Mouse (Mus musculus) retina, postnatal 1 day (tissue): Measurements from ENCODE around the gene Thumpd1.

Source experiments
- DNase-seq: peaks from one replicate; pipeline ENCODE4 v3.0.0-alpha.2; 2012

Thumpd1 gene

DNA sequence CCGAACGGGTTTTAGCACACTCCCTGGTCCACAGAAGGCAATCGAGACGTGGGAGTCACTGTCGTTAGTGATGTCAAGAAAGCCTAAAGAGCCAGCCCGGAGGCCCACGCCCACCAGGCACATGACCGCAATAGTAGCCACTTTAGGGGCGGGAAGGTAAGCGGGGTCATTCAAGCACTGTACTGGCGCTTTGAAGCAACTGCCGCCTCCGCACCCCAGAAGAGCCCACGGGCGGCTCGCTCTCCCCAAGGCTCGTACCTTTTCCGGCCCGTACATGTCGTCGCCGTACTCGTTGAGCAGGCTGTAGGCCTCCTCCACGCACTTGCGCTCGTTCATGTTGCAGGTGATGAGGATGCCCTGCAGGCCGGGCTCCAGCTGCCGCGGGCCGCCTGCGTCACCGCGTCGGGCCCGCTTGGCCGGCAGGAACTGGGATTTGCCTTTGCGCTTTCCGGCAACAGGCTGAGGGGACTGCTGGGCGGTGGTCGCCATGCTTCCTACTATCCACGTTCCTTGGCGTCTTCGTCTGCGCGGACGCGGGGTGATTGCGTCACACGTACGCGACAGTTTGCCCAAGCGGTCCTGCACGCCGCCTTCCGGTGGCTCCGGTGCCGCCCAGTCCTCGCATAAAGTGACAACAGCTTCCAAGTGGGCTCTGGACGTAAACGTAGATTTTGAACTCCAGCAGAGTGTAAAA lies at the start of gene Thumpd1:
Gene Thumpd1 (minus strand): TSS at position 546 of the 694 bp plus-strand sequence.
- DNase-seq, result peak; percentile 96

GRCm38 (mm10) chr7:119769895-119770294 lies 49.3 kb upstream of the Thumpd1 start:
- no peak for DNase-seq

DNA sequence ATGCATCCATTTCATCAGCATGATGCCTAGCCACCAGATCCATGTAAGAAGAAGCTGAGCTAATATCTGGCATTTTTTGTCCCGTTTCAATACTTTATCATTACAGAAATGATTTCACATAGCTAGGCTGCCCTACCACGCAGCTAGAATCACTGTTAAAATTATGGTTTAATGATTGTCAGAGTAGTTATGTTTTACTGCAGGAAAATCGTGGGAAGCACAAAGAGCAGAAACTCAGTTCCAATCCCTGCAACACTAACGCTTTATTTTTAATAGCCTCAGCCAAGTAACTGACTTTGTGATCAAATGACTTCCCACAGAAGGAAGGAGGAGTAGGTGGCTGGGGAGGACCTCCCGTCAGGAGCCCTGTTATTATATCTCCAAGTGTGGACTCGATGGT lies 46.4 kb upstream of the Thumpd1 start:
- DNase-seq, result no peak

GRCm38 (mm10) chr7:119764377-119764776 lies 43.8 kb upstream of the Thumpd1 start:
- DNase-seq, result no peak

GRCm38 (mm10) chr7:119762166-119762697 lies 41.6 kb upstream of the Thumpd1 start:
- DNase-seq, result no peak

DNA sequence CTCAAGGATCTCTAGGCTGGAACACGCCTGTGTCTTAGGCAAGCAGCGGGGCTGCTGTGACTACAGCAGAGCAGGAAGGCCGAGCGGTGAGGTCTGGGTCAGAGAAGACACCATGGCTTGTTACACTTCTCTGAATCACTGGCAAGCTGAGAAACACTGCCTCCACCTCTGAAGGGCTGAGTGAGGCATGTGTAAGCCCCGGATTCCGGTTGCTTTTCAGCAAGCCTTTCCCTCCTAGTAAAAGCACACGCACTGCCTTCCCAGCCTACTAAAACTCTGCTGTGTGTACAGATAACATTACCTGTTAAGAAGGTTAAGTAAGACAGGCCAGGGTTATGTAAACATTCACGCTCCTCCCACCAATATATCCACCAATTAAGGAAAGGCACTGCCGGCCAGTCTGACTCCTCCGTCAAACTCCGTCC lies 39.9 kb upstream of the Thumpd1 start, which contains the start of gene Acsm3:
Gene Acsm3 (plus strand): TSS at position 397 of the 425 bp plus-strand sequence.
- no peak for DNase-seq

DNA sequence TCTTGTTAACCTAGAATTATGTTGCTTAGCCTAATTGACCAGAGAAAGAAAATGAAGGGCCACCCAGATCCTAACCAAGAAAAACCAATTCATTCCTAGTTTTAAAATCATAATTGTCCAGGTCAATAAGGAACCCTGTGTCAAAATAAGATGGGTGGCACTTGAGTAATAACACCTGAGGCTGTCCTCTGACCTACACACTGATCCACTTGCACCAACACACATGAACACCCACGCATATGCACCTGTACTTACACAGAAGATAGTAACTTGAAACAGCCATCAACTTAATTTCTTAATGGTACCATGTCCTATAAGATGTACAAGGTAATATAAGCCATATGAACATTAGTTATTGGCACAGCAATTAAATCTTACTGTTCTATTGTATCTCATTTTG lies 33.1 kb upstream of the Thumpd1 start:
- DNase-seq, result no peak

GRCm38 (mm10) chr7:119749942-119750341 lies 29.3 kb upstream of the Thumpd1 start:
- no peak for DNase-seq

DNA sequence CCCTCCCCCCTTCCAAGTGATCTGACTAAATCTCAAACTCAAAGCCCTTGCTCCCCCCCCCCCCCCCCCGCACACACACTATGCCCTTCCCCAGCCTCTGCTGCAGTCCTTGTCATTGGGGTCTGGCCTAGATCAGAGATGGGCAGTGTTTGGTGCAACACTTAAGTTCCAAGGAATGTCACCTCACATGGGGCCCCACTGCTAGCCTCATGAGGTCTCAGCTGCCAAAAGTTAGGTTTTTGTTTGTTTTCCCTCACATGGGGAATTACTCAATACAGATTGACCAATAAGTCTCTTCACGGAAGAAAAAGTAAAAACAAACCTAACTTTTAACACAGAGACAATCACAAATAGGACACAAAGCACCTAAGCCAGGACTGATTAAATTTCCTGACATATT lies 28.2 kb upstream of the Thumpd1 start:
- no peak for DNase-seq

DNA sequence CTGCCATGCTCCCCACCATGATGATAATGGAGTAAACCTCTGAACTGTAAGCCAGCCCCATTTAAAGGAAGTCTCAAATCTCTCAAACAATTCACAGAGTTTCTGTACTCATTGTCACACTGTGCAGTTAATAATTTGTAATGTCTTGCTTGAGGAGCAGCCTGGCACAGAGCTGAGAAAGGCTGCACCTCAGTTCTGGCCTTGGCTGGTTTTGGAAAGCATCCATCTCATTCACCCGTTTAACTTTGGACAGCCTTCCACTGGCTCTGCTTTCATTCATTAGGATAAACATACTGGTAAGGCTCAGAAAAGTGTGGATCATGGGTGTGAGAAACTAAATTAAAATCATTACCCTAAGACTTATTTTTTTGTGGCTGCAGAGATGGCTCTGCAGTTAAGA lies 25.3 kb upstream of the Thumpd1 start:
- DNase-seq, result no peak

DNA sequence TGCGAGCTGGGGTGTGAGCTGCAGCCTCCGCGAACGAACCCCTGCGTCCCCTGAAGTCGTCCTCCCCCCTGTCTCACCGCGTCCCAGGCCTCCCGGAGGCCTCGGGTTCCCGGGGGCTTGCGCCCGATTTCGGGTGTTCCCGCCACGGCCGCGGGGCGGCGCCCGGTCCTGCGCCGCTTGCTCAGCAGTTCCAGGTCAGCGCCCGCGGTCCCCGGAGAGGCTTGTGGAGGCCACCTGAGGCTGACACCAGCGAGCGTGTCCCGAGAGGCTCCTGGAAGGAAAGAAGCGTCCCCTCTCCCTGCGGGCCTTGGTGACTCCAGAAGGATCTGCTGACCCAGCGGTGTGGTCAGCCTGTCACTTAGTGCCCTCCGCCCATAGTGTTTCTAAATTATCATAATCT lies 23.7 kb upstream of the Thumpd1 start:
- peak; percentile 70 for DNase-seq

DNA sequence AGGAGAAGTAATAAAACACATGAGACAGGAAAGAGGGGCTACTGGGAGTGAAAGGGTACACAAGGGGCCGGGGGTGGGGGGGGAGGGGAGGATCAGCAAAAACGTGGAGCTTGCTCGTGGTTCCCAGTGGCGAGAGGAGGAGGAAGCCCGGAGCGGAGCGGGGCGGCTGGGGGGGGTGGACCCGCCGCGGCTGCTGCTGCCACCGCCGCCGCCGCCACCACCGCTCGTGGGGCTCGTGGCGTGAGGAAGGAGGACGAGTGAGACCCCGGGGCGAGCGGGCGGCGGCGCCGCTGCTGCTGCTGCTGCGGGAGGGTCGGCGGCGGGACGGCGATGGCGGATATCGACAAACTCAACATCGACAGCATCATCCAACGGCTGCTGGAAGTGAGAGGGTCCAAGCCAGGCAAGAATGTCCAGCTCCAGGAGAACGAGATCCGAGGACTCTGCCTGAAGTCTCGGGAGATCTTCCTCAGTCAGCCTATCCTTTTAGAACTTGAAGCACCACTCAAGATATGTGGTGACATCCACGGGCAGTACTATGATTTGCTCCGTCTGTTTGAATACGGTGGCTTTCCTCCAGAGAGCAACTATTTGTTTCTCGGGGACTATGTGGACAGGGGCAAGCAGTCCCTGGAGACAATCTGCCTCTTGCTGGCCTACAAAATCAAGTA lies 19.3 kb upstream of the Thumpd1 start:
- peak; percentile 44 for DNase-seq

- DNase-seq, result no peak
These were observed 18.3 kb upstream of the Thumpd1 start for GRCm38 (mm10) chr7:119738877-119739276.

GRCm38 (mm10) chr7:119731262-119731661 lies 10.7 kb upstream of the Thumpd1 start:
- DNase-seq, result peak; percentile 32

DNA sequence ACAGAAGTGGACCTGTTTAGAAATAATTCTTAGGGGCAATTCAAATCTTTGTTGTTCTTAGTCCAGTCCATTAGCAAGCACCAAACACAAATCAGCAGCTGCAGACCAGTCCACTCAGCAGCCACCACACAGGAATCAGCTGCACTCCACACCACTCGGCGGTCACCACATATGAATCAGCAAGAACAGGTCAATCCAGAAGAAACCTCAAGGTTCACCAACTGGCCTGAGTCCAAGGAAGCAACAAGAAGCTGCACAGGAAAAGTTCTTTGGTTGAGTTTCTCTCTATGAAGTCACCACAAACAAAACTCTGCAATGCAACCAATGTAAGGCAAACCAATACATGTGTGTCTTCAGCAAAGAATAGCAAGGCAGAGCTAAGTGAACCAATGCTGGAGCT lies 7.0 kb upstream of the Thumpd1 start:
- DNase-seq, result no peak

- no peak for DNase-seq
These were observed 331 bp upstream of the Thumpd1 start for GRCm38 (mm10) chr7:119720947-119721310.

GRCm38 (mm10) chr7:119714111-119714510 lies 6.5 kb downstream of the Thumpd1 start:
- DNase-seq, result no peak

DNA sequence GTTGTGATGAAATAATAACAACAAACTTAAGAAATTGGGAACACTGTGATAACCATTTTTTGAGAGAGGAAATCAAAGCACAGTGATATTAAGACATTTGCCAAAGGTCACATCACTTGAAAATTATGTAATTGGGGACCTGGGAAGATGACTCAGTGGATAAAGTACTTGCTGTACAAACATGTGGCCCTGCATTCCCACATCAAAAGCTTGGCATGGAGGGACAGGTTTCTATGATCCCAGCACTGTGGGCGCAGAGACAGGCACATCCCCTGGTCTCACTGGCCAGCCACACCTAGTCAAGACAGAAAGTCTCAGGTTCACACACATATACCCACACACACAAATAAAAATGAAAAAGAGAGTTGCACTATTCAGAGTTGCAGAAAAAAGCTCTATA lies 25.7 kb downstream of the Thumpd1 start:
- no peak for DNase-seq

DNA sequence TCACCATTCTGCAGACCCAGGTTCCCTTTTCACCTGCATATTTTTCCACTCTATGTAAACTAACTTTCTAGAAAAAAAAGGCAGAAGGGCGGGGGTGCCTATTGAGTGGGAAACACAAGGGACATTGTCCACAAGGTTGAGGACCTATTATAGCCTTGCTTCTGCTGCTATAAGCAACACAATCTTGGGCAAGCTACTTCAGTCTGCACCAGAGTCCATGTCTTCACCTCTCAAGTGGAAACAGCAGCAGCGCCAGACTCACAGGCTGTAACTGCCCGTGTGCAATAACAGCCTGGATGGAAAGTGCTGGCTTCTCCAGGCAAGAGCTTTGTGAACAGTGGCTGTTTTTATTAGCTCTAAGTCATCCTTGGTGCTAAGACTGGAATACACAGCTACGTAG lies 28.3 kb downstream of the Thumpd1 start:
- no peak for DNase-seq

DNA sequence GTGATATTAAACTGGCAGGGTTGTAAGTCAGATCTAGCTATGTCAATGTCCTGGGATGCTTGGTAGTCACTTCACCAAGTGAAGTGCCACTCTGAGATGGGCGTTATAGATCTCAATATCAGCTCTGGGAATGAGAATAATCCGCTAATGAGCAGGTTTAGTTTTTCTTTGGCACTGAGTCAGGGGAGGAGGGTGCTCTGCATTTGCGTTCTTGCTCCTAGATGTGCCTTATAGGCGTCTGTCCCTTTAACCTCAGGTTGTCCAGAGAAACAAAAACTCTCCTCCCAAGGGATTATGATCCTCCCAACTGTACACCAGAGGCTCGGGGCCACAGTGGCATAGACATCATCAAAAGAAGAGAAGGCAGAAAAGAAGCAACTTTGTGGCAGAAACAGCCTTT lies 30.9 kb downstream of the Thumpd1 start, which contains the start of gene Acsm4:
Gene Acsm4 (plus strand): TSS at position 301 of the 400 bp plus-strand sequence.
- no peak for DNase-seq

DNA sequence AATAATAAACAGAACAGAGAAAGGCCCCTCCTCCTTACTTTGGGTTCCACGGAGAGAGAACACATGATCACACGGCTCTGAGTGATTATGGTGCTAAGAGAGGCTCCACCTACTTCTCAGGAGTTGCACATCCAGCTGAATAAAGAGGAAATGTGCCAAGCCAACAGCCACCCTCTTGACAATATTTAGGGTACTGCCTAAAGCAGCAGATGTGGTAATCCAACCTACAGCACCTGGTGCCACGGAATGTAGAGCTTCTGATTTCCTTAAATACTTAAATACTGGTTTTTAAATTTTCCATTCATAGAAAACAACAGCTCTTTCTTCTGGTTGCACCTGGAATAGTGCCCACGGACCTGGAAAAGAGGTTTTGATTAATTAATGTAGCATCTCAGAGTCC lies 37.9 kb downstream of the Thumpd1 start:
- no peak for DNase-seq

GRCm38 (mm10) chr7:119680107-119680506 lies 40.5 kb downstream of the Thumpd1 start:
- no peak for DNase-seq

DNA sequence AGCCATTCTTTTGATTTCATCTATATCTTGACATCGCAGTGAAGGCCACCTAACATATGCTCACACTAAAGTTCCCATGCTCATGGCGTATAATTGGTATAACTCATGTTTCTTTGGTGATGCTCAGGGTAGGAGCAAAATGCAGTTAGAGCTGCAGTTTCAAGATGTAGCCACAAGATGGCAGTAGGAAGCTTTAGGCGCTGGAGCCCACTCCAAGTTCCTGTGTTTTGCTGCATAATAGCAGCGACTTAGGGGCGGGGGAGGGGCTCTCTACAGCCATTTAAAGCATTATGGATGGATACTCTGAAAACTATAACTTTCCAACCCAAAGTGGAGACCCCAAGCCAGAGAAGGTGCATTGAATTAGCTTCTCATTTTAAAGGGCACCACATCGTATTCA lies 47.1 kb downstream of the Thumpd1 start:
- peak; percentile 69 for DNase-seq

- peak; percentile 50 for DNase-seq
These were observed 49.7 kb downstream of the Thumpd1 start for GRCm38 (mm10) chr7:119670925-119671324.
